Mouse (Mus musculus) bone marrow macrophage, adult 2 months (primary cell): ENCODE results near the gene Ica1.

Experiments used
- CTCF ChIP-seq: IDR thresholded peaks from 2 replicates; pipeline ENCODE4 v1.5.1; 2012; ENCODE audit warnings: low read depth, mild to moderate bottlenecking, low read length, moderate library complexity
- POLR2A ChIP-seq: IDR thresholded peaks from 2 replicates; pipeline ENCODE4 v1.6.1; 2012; ENCODE audit warnings: mild to moderate bottlenecking, low read depth, low read length, borderline replicate concordance

GRCm38 (mm10) chr6:8668013-8668811 lies 110.1 kb downstream of the Ica1 start:
- no peak for TF ChIP-seq CTCF
- no peak for TF ChIP-seq POLR2A
